Mouse (Mus musculus) cerebellum, adult 2 months (tissue): ENCODE measurements around the gene Faap100. TPM values are rescaled to one million over a fixed set of nuclear protein-coding genes. Genes with fewer than 3 reads are reported as not detected.

ENCODE experiments used
- DNase-seq, 2 experiments: peaks; one replicate each; pipeline ENCODE4 v3.0.0; 2021
- H3K27ac ChIP-seq: fragments of 200-500 bp; 2 replicates; pipeline ENCODE4 v1.5.1; 2012; ENCODE audit warnings: low read length, control low read depth, inconsistent platforms; ENCODE audit not compliant: insufficient read depth
- H3K27me3 ChIP-seq: fragments of 200-500 bp; 2 replicates; pipeline ENCODE4 v1.6.1; 2012; ENCODE audit warnings: inconsistent platforms, mild to moderate bottlenecking, low read length, moderate library complexity; ENCODE audit not compliant: control insufficient read depth, insufficient read depth
- H3K4me1 ChIP-seq: fragments of 200-500 bp; 2 replicates; pipeline ENCODE4 v1.6.1; 2011; ENCODE audit warnings: low read length; ENCODE audit not compliant: control insufficient read depth, insufficient read depth
- H3K4me3 ChIP-seq: fragments of 200-500 bp; replicated peaks from 2 replicates; pipeline ENCODE3; 2011; ENCODE audit warnings: mild to moderate bottlenecking, low read depth, low read length, control low read depth; ENCODE audit not compliant: insufficient read depth
- CTCF ChIP-seq: fragments of 200-500 bp; IDR thresholded peaks from 2 replicates; pipeline ENCODE4 v1.5.1; 2011; ENCODE audit warnings: low read depth, mild to moderate bottlenecking, control low read depth, low read length, moderate library complexity, borderline replicate concordance; ENCODE audit not compliant: insufficient read depth
- POLR2A ChIP-seq: fragments of 200-500 bp; IDR thresholded peaks from 2 replicates; pipeline ENCODE4 v1.6.1; 2011; ENCODE audit warnings: low read length, control low read depth, borderline replicate concordance; ENCODE audit not compliant: insufficient read depth
- WGBS: fragments of 180-500 bp; shearing (Covaris S2); methylation state at CpG from one replicate; pipeline ENCODE4 v1.1.7; 2018; 5-methylcytosine and 5-hydroxymethylcytosine counted together
- polyA plus RNA-seq: library from polyadenylated mRNA; depleted of rRNA; stranded (reverse); fragments of >200 nt; gene quantifications from 2 replicates; pipeline ENCODE4 v1.2.3, GENCODE M21; 2012; rRNA removed

The Faap100 gene
- polyA plus RNA-seq, 1 experiment: 34.4 TPM

- TF ChIP-seq POLR2A (no peak), CTCF (no peak)
- Histone ChIP-seq H3K4me3 (no peak overlapping the region), H3K4me1 (peaks cover 2% of the 10 kb centered on the region), H3K27me3 (no peaks in the 10 kb centered on the region), H3K27ac (no peak overlapping the region)
- WGBS: 95% methylated on average over 5 of the region's 5 CpGs
- no peak for DNase-seq
Measured at GRCm38 (mm10) chr11:120342656-120343160, 35.9 kb downstream of the Faap100 start.

DNA sequence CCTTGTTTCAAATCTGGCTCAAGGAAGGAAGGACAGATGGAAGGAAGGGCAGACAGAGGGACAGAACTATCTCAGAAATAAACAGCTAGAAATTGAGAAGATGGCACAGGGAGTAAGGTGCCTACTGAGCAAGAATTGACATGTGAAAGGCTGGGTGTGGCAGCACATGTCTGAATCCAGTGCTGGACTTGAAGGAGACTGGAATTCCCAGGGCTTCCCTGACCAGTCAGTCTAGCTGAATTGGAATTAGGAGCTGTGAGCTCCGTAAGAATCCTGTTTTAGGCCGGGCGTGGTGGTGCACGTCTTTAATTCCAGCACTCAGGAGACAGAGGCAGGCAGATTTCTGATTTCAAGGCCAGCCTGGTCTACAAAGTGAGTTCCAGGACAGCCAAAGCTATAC is 36.9 kb downstream of the Faap100 start:
- Histone ChIP-seq H3K27me3 (no peaks in the 10 kb centered on the region), H3K4me1 (peaks cover 2% of the 10 kb centered on the region), H3K27ac (no peak overlapping the region), H3K4me3 (no peak overlapping the region)
- WGBS: 95% methylated on average over 4 of the region's 4 CpGs
- DNase-seq: no peak
- no peak for TF ChIP-seq CTCF
- TF ChIP-seq POLR2A: no peak

GRCm38 (mm10) chr11:120339978-120340513 is 38.5 kb downstream of the Faap100 start:
- TF ChIP-seq CTCF (no peak), POLR2A (no peak)
- no peak overlapping the region for H3K4me3 ChIP-seq
- H3K27me3 ChIP-seq: no peaks in the 10 kb centered on the region
- no peak overlapping the region for H3K27ac ChIP-seq
- H3K4me1 ChIP-seq: no peaks in the 10 kb centered on the region; the same call in 1 of the 2 replicates
- DNase-seq: no peak
- 90% methylated on average over 10 of the region's 10 CpGs for WGBS

- no peaks in the 10 kb centered on the region for H3K4me1 ChIP-seq
- TF ChIP-seq CTCF (no peak), POLR2A (no peak)
- H3K27ac ChIP-seq: no peak overlapping the region
- no peak for DNase-seq
- no peak overlapping the region for H3K4me3 ChIP-seq
- H3K27me3 ChIP-seq: no peaks in the 10 kb centered on the region
- WGBS: 83% methylated on average over 3 of the region's 3 CpGs
Measured at GRCm38 (mm10) chr11:120338786-120339185, 39.8 kb downstream of the Faap100 start.

GRCm38 (mm10) chr11:120337447-120337846 is 41.1 kb downstream of the Faap100 start:
- TF ChIP-seq CTCF (no peak), POLR2A (no peak)
- WGBS: 66% methylated on average over 2 of the region's 2 CpGs
- Histone ChIP-seq H3K4me1 (no peaks in the 10 kb centered on the region), H3K27ac (no peak overlapping the region), H3K27me3 (no peaks in the 10 kb centered on the region), H3K4me3 (no peak overlapping the region)
- no peak for DNase-seq

DNA sequence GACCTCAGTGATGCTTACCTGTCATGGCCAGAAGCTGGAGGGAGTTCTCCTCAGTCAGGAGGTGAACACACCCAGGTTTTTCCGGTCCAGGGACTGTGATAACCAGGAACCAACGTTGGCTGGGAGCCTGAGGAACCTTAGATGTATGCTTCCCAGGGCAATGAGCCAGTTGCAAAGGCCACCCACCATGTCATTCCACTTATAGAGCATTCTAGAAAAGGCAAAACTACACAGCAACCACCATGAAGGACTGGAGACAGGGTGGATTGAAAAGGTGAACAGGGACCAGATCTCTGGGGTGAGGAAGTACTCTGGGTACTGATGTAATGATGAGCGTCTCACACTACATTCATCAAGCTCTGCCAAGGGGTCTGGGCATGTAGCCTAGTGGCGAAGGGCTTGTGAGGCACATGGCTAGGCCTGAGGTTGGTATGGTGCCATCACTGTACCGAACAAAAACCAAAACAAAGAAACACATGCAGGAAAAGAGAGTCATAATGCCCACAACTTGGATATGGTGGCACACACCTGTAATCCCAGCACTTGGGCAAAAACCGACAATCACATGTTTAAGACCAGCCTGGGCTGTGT is 43.0 kb downstream of the Faap100 start:
- no peak for DNase-seq
- H3K27ac ChIP-seq: no peak overlapping the region
- no peak overlapping the region for H3K4me3 ChIP-seq
- no peaks in the 10 kb centered on the region for H3K4me1 ChIP-seq
- no peaks in the 10 kb centered on the region for H3K27me3 ChIP-seq
- 35% methylated on average over 6 of the region's 6 CpGs for WGBS
- no peak for TF ChIP-seq POLR2A
- TF ChIP-seq CTCF: no peak

- no peak for TF ChIP-seq POLR2A
- TF ChIP-seq CTCF: no peak
- DNase-seq: no peak
- Histone ChIP-seq H3K27me3 (no peaks in the 10 kb centered on the region), H3K4me1 (peaks cover 9% of the 10 kb centered on the region; the same call in 1 of the 2 replicates), H3K4me3 (no peak overlapping the region), H3K27ac (no peak overlapping the region)
- 96% methylated on average over 10 of the region's 10 CpGs for WGBS
Measured at GRCm38 (mm10) chr11:120320156-120320555, 58.4 kb downstream of the Faap100 start.

GRCm38 (mm10) chr11:120319310-120319709 is 59.3 kb downstream of the Faap100 start:
- TF ChIP-seq CTCF (no peak), POLR2A (no peak)

More at GRCm38 (mm10) chr11:120319310-120319709, 59.3 kb downstream of the Faap100 start:
- H3K4me1 ChIP-seq: peaks cover 11% of the 10 kb centered on the region; the same call in 1 of the 2 replicates
- 86% methylated on average over 5 of the region's 5 CpGs for WGBS
- no peak for DNase-seq
- no peak overlapping the region for H3K4me3 ChIP-seq
- no peak overlapping the region for H3K27ac ChIP-seq
- no peaks in the 10 kb centered on the region for H3K27me3 ChIP-seq

Other genes with a start within 250 kb of the Faap100 start
- 72.5 and 73.2 TPM in 2 replicates for gene Slc38a10, start 227.4 kb downstream of the Faap100 start, polyA plus RNA-seq
- gene Bahcc1, start 145.8 kb downstream of the Faap100 start, polyA plus RNA-seq: 17.0 and 17.6 TPM in 2 replicates
- gene Actg1, start 30.2 kb downstream of the Faap100 start, polyA plus RNA-seq: 834 and 845 TPM in 2 replicates
- gene Fscn2, start 17.2 kb downstream of the Faap100 start, polyA plus RNA-seq: 0.29 TPM in 1 of 2 replicates, not detected in the other
- 54.2 and 56.3 TPM in 2 replicates for gene Nploc4, start 58.9 kb upstream of the Faap100 start, polyA plus RNA-seq
- gene Tspan10, start 63.9 kb upstream of the Faap100 start, polyA plus RNA-seq: 0.05 and 0.06 TPM in 2 replicates
- gene Pde6g, start 74.7 kb upstream of the Faap100 start, polyA plus RNA-seq: 1.5 and 1.6 TPM in 2 replicates
- 15.5 and 20.0 TPM in 2 replicates for gene Oxld1, start 79.3 kb upstream of the Faap100 start, polyA plus RNA-seq
- gene Ccdc137, start 79.4 kb upstream of the Faap100 start, polyA plus RNA-seq: 27.3 and 28.3 TPM in 2 replicates
- 42.7 and 56.5 TPM in 2 replicates for gene Arl16, start 88.8 kb upstream of the Faap100 start, polyA plus RNA-seq
- 108 and 119 TPM in 2 replicates for gene Mrpl12, start 105.8 kb upstream of the Faap100 start, polyA plus RNA-seq
- 38.9 and 39.3 TPM in 2 replicates for gene Slc25a10, start 113.1 kb upstream of the Faap100 start, polyA plus RNA-seq
- 1.8 and 2.1 TPM in 2 replicates for gene Gcgr, start 151.9 kb upstream of the Faap100 start, polyA plus RNA-seq
- gene Mcrip1, start 171.0 kb upstream of the Faap100 start, polyA plus RNA-seq: 159 and 168 TPM in 2 replicates
- gene Ppp1r27, start 172.4 kb upstream of the Faap100 start, polyA plus RNA-seq: not detected in 2 replicates
- gene P4hb, start 194.5 kb upstream of the Faap100 start, polyA plus RNA-seq: 98.4 and 105 TPM in 2 replicates
- 288 and 305 TPM in 2 replicates for gene Arhgdia, start 202.9 kb upstream of the Faap100 start, polyA plus RNA-seq
- 42.6 and 51.8 TPM in 2 replicates for gene Alyref, start 219.6 kb upstream of the Faap100 start, polyA plus RNA-seq
- 168 and 178 TPM in 2 replicates for gene Anapc11, start 219.7 kb upstream of the Faap100 start, polyA plus RNA-seq
- gene Npb, start 229.7 kb upstream of the Faap100 start, polyA plus RNA-seq: 4.7 and 5.6 TPM in 2 replicates
- 401 and 403 TPM in 2 replicates for gene Pcyt2, start 239.2 kb upstream of the Faap100 start, polyA plus RNA-seq
- 76.9 and 80.5 TPM in 2 replicates for gene Sirt7, start 246.5 kb upstream of the Faap100 start, polyA plus RNA-seq